Mouse (Mus musculus): ENCODE measurements at regions not wholly inside any gene's neighbourhood (a gene's known extent, or its start where the extent isn't known, plus 50 kb on each side); places are given as distances from the start of the nearest gene placed in this dataset.
"Not testable (repeated sequence)": the region's sequence is repeated elsewhere in the genome, so short reads cannot be mapped to it uniquely, and the experiment has no call there.

GRCm38 (mm10) chr9:5542604-5543003, 197.4 kb downstream of the Casp12 start:
- Histone ChIP-seq H3K4me1 (replicated peaks; ENCODE audit: control insufficient read depth, insufficient read depth, low read length) (no peaks in the 10 kb centered on the region), H3K27me3 (replicated peaks; ENCODE audit: control insufficient read depth, insufficient read depth, low read length) (no peaks in the 10 kb centered on the region), H3K4me2 (no peak overlapping the region), H3K36me3 (ENCODE audit: control insufficient read depth, insufficient read depth, low read length) (no peaks in the 10 kb centered on the region), H3K9me3 (ENCODE audit: control insufficient read depth, low read length) (no peaks in the 10 kb centered on the region), H3K9ac (ENCODE audit: low read depth, low read length) (no peak overlapping the region), H3K4me3 (ENCODE audit: low read depth, low read length) (no peak overlapping the region), H3K27ac (ENCODE audit: low read depth, low read length) (no peak overlapping the region)
- WGBS, result 71% methylated on average over 1 of the region's 1 CpGs
- no peak for ATAC-seq (replicated peaks; ENCODE audit: low FRiP score)
- no peak for DNase-seq (ENCODE audit: low spot score)

GRCm38 (mm10) chr9:5575072-5575471, 229.8 kb downstream of the Casp12 start:
- no peak overlapping the region for H3K4me2 ChIP-seq
- H3K27me3 ChIP-seq (replicated peaks; ENCODE audit: control insufficient read depth, insufficient read depth, low read length), result no peaks in the 10 kb centered on the region
- ATAC-seq (replicated peaks; ENCODE audit: low FRiP score), result no peak
- H3K9ac ChIP-seq (ENCODE audit: low read depth, low read length), result no peak overlapping the region
- no peaks in the 10 kb centered on the region for H3K4me1 ChIP-seq (replicated peaks; ENCODE audit: control insufficient read depth, insufficient read depth, low read length)
- no peaks in the 10 kb centered on the region for H3K9me3 ChIP-seq (ENCODE audit: control insufficient read depth, low read length)
- no peaks in the 10 kb centered on the region for H3K36me3 ChIP-seq (ENCODE audit: control insufficient read depth, insufficient read depth, low read length)
- H3K27ac ChIP-seq (ENCODE audit: low read depth, low read length), result no peak overlapping the region
- no peak for DNase-seq (ENCODE audit: low spot score)
- H3K4me3 ChIP-seq (ENCODE audit: low read depth, low read length), result no peak overlapping the region
- WGBS, result 85% methylated on average over 1 of the region's 1 CpGs

- H3K4me1 ChIP-seq (replicated peaks; ENCODE audit: control insufficient read depth, insufficient read depth, low read length); H3K4me3 ChIP-seq (ENCODE audit: low read depth, low read length); H3K9me3 ChIP-seq (ENCODE audit: control insufficient read depth, low read length); H3K27me3 ChIP-seq (replicated peaks; ENCODE audit: control insufficient read depth, insufficient read depth, low read length); H3K27ac ChIP-seq (ENCODE audit: low read depth, low read length); ATAC-seq (replicated peaks; ENCODE audit: low FRiP score); H3K36me3 ChIP-seq (ENCODE audit: control insufficient read depth, insufficient read depth, low read length); DNase-seq (ENCODE audit: low spot score); H3K9ac ChIP-seq (ENCODE audit: low read depth, low read length); H3K4me2 ChIP-seq: not testable (repeated sequence)
- WGBS, result 74% methylated on average over 11 of the region's 11 CpGs
Measured at GRCm38 (mm10) chr9:5578168-5578567, 232.9 kb downstream of the Casp12 start.

GRCm38 (mm10) chr9:5595891-5596635, 250.8 kb downstream of the Casp12 start:
- Histone ChIP-seq H3K4me1 (replicated peaks; ENCODE audit: control insufficient read depth, insufficient read depth, low read length) (no peaks in the 10 kb centered on the region), H3K36me3 (ENCODE audit: control insufficient read depth, insufficient read depth, low read length) (no peaks in the 10 kb centered on the region), H3K27ac (ENCODE audit: low read depth, low read length) (no peak overlapping the region), H3K27me3 (replicated peaks; ENCODE audit: control insufficient read depth, insufficient read depth, low read length) (no peaks in the 10 kb centered on the region), H3K4me3 (ENCODE audit: low read depth, low read length) (no peak overlapping the region), H3K9ac (ENCODE audit: low read depth, low read length) (no peak overlapping the region), H3K4me2 (no peak overlapping the region), H3K9me3 (ENCODE audit: control insufficient read depth, low read length) (no peaks in the 10 kb centered on the region)
- ATAC-seq (replicated peaks; ENCODE audit: low FRiP score) (no peak), DNase-seq (ENCODE audit: low spot score) (no peak)
- WGBS, result 79% methylated on average over 3 of the region's 3 CpGs

GRCm38 (mm10) chr9:5604019-5604418, 258.8 kb downstream of the Casp12 start:
- ATAC-seq (replicated peaks; ENCODE audit: low FRiP score) (no peak), DNase-seq (ENCODE audit: low spot score) (no peak)
- H3K4me2 ChIP-seq, result no peak overlapping the region
- no peaks in the 10 kb centered on the region for H3K36me3 ChIP-seq (ENCODE audit: control insufficient read depth, insufficient read depth, low read length)
- H3K9ac ChIP-seq (ENCODE audit: low read depth, low read length), result no peak overlapping the region
- no peaks in the 10 kb centered on the region for H3K4me1 ChIP-seq (replicated peaks; ENCODE audit: control insufficient read depth, insufficient read depth, low read length)
- H3K9me3 ChIP-seq (ENCODE audit: control insufficient read depth, low read length), result no peaks in the 10 kb centered on the region
- H3K4me3 ChIP-seq (ENCODE audit: low read depth, low read length), result no peak overlapping the region
- 47% methylated on average over 1 of the region's 1 CpGs for WGBS
- no peaks in the 10 kb centered on the region for H3K27me3 ChIP-seq (replicated peaks; ENCODE audit: control insufficient read depth, insufficient read depth, low read length)
- H3K27ac ChIP-seq (ENCODE audit: low read depth, low read length), result no peak overlapping the region

GRCm38 (mm10) chr9:5605015-5605414, 259.8 kb downstream of the Casp12 start:
- Histone ChIP-seq H3K9me3 (ENCODE audit: control insufficient read depth, low read length) (no peaks in the 10 kb centered on the region), H3K9ac (ENCODE audit: low read depth, low read length) (no peak overlapping the region), H3K27me3 (replicated peaks; ENCODE audit: control insufficient read depth, insufficient read depth, low read length) (no peaks in the 10 kb centered on the region), H3K4me2 (no peak overlapping the region), H3K4me1 (replicated peaks; ENCODE audit: control insufficient read depth, insufficient read depth, low read length) (no peaks in the 10 kb centered on the region), H3K27ac (ENCODE audit: low read depth, low read length) (no peak overlapping the region), H3K36me3 (ENCODE audit: control insufficient read depth, insufficient read depth, low read length) (no peaks in the 10 kb centered on the region), H3K4me3 (ENCODE audit: low read depth, low read length) (no peak overlapping the region)
- DNase-seq (ENCODE audit: low spot score) (no peak), ATAC-seq (replicated peaks; ENCODE audit: low FRiP score) (no peak)

GRCm38 (mm10) chr9:5616725-5617124, 271.5 kb downstream of the Casp12 start:
- no peaks in the 10 kb centered on the region for H3K36me3 ChIP-seq (ENCODE audit: control insufficient read depth, insufficient read depth, low read length)
- no peak overlapping the region for H3K9ac ChIP-seq (ENCODE audit: low read depth, low read length)
- DNase-seq (ENCODE audit: low spot score) (no peak), ATAC-seq (replicated peaks; ENCODE audit: low FRiP score) (no peak)
- no peak overlapping the region for H3K4me2 ChIP-seq
- H3K4me3 ChIP-seq (ENCODE audit: low read depth, low read length), result no peak overlapping the region
- no peak overlapping the region for H3K27ac ChIP-seq (ENCODE audit: low read depth, low read length)
- H3K27me3 ChIP-seq (replicated peaks; ENCODE audit: control insufficient read depth, insufficient read depth, low read length), result no peaks in the 10 kb centered on the region
- H3K9me3 ChIP-seq (ENCODE audit: control insufficient read depth, low read length), result no peaks in the 10 kb centered on the region
- WGBS, result 91% methylated on average over 17 of the region's 17 CpGs
- no peaks in the 10 kb centered on the region for H3K4me1 ChIP-seq (replicated peaks; ENCODE audit: control insufficient read depth, insufficient read depth, low read length)

- no peaks in the 10 kb centered on the region for H3K27me3 ChIP-seq (replicated peaks; ENCODE audit: control insufficient read depth, insufficient read depth, low read length)
Measured at GRCm38 (mm10) chr9:5623396-5623795, 278.2 kb downstream of the Casp12 start.

GRCm38 (mm10) chr9:5627521-5627920, 282.3 kb downstream of the Casp12 start:
- Histone ChIP-seq H3K9me3 (ENCODE audit: control insufficient read depth, low read length) (no peaks in the 10 kb centered on the region), H3K9ac (ENCODE audit: low read depth, low read length) (no peak overlapping the region), H3K4me1 (replicated peaks; ENCODE audit: control insufficient read depth, insufficient read depth, low read length) (no peaks in the 10 kb centered on the region), H3K4me2 (no peak overlapping the region), H3K36me3 (ENCODE audit: control insufficient read depth, insufficient read depth, low read length) (no peaks in the 10 kb centered on the region), H3K4me3 (ENCODE audit: low read depth, low read length) (no peak overlapping the region), H3K27me3 (replicated peaks; ENCODE audit: control insufficient read depth, insufficient read depth, low read length) (no peaks in the 10 kb centered on the region), H3K27ac (ENCODE audit: low read depth, low read length) (no peak overlapping the region)
- no peak for ATAC-seq (replicated peaks; ENCODE audit: low FRiP score)
- DNase-seq (ENCODE audit: low spot score), result no peak
- WGBS, result 50% methylated on average over 1 of the region's 1 CpGs

More at GRCm38 (mm10) chr9:5623396-5623795, 278.2 kb downstream of the Casp12 start:
- Histone ChIP-seq H3K9ac (ENCODE audit: low read depth, low read length) (no peak overlapping the region), H3K27ac (ENCODE audit: low read depth, low read length) (no peak overlapping the region), H3K4me1 (replicated peaks; ENCODE audit: control insufficient read depth, insufficient read depth, low read length) (no peaks in the 10 kb centered on the region), H3K4me3 (ENCODE audit: low read depth, low read length) (no peak overlapping the region), H3K4me2 (no peak overlapping the region), H3K9me3 (ENCODE audit: control insufficient read depth, low read length) (no peaks in the 10 kb centered on the region), H3K36me3 (ENCODE audit: control insufficient read depth, insufficient read depth, low read length) (no peaks in the 10 kb centered on the region)
- 81% methylated on average over 2 of the region's 2 CpGs for WGBS
- ATAC-seq (replicated peaks; ENCODE audit: low FRiP score), result no peak
- no peak for DNase-seq (ENCODE audit: low spot score)
